Mouse (Mus musculus): Measurements from ENCODE around the gene Npy2r. TPM values are rescaled to one million over a fixed set of nuclear protein-coding genes. Genes with fewer than 3 reads are reported as not detected.

Npy2r gene
- polyA plus RNA-seq (2015; fragmentation: Nextera tagmentation; extraction: Ambion mirVana) = 0.98 and 1.6 TPM in 2 replicates

GRCm38 (mm10) chr3:82547908-82548721 is at the start of gene Npy2r:
Gene Npy2r (minus strand): TSS chr3:82548084.
- peak within 1 kb of the TSS; percentile 50 for H3K4me3 ChIP-seq (ENCODE audit: low read depth, low read length)
- H3K9ac ChIP-seq (ENCODE audit: low read depth, low read length) = peak within 1 kb of the TSS; percentile 58
- H3K36me3 ChIP-seq (ENCODE audit: control insufficient read depth, insufficient read depth, low read length) = no peaks in the 10 kb centered on the region
- no peaks in the 10 kb centered on the region for H3K9me3 ChIP-seq (replicated peaks; ENCODE audit: control insufficient read depth, low read length, poor library complexity, severe bottlenecking)
- H3K4me1 ChIP-seq (ENCODE audit: control insufficient read depth, insufficient read depth, low read length) = peaks cover 6% of the 10 kb centered on the region
- H3K27me3 ChIP-seq (ENCODE audit: control insufficient read depth, insufficient read depth, low read depth, low read length) = peaks cover 8% of the 10 kb centered on the region; the same call in 1 of the 2 replicates
- ATAC-seq = peak; percentile 71
- under 1% methylated on average over 32 of the region's 32 CpGs for WGBS
- peak within 1 kb of the TSS; percentile 92 for H3K4me2 ChIP-seq (ENCODE audit: low read length)
- no peak within 1 kb of the TSS for H3K27ac ChIP-seq (ENCODE audit: low read length)

- Histone ChIP-seq H3K4me2 (ENCODE audit: low read length) (no peak overlapping the region), H3K4me1 (ENCODE audit: control insufficient read depth, insufficient read depth, low read length) (no peaks in the 10 kb centered on the region; the same call in 1 of the 2 replicates), H3K36me3 (ENCODE audit: control insufficient read depth, insufficient read depth, low read length) (no peaks in the 10 kb centered on the region), H3K4me3 (ENCODE audit: low read depth, low read length) (no peak overlapping the region), H3K9me3 (replicated peaks; ENCODE audit: control insufficient read depth, low read length, poor library complexity, severe bottlenecking) (no peaks in the 10 kb centered on the region), H3K27me3 (ENCODE audit: control insufficient read depth, insufficient read depth, low read depth, low read length) (no peaks in the 10 kb centered on the region), H3K9ac (ENCODE audit: low read depth, low read length) (no peak overlapping the region), H3K27ac (ENCODE audit: low read length) (no peak overlapping the region)
- WGBS = 73% methylated on average over 3 of the region's 3 CpGs
- no peak for ATAC-seq
Measured at GRCm38 (mm10) chr3:82557786-82558185, 9.9 kb upstream of the Npy2r start.

- 84% methylated on average over 2 of the region's 2 CpGs for WGBS
- no peaks in the 10 kb centered on the region for H3K36me3 ChIP-seq (ENCODE audit: control insufficient read depth, insufficient read depth, low read length)
- no peak overlapping the region for H3K4me3 ChIP-seq (ENCODE audit: low read depth, low read length)
- no peak overlapping the region for H3K4me2 ChIP-seq (ENCODE audit: low read length)
- ATAC-seq = no peak
- H3K9ac ChIP-seq (ENCODE audit: low read depth, low read length) = no peak overlapping the region
- no peaks in the 10 kb centered on the region for H3K9me3 ChIP-seq (replicated peaks; ENCODE audit: control insufficient read depth, low read length, poor library complexity, severe bottlenecking)
- H3K27me3 ChIP-seq (ENCODE audit: control insufficient read depth, insufficient read depth, low read depth, low read length) = no peaks in the 10 kb centered on the region
- H3K4me1 ChIP-seq (ENCODE audit: control insufficient read depth, insufficient read depth, low read length) = no peaks in the 10 kb centered on the region; the same call in 1 of the 2 replicates
- H3K27ac ChIP-seq (ENCODE audit: low read length) = no peak overlapping the region
Measured at GRCm38 (mm10) chr3:82556311-82556828, 8.5 kb upstream of the Npy2r start.

GRCm38 (mm10) chr3:82549932-82550331 is 2.0 kb upstream of the Npy2r start:
- no peak for ATAC-seq
- whole genome bisulfite sequencing = 87% methylated on average over 5 of the region's 5 CpGs
- H3K9ac ChIP-seq (ENCODE audit: low read depth, low read length) = no peak overlapping the region

GRCm38 (mm10) chr3:82548753-82549152 is 869 bp upstream of the Npy2r start:
- H3K9ac ChIP-seq (ENCODE audit: low read depth, low read length) = peak overlapping the region; percentile 58
- 4% methylated on average over 9 of the region's 9 CpGs for WGBS
- peak; percentile 75 for ATAC-seq
- H3K4me3 ChIP-seq (ENCODE audit: low read depth, low read length) = peak overlapping the region; percentile 50
- H3K27me3 ChIP-seq (ENCODE audit: control insufficient read depth, insufficient read depth, low read depth, low read length) = peaks cover 8% of the 10 kb centered on the region; the same call in 1 of the 2 replicates
- peak overlapping the region; percentile 92 for H3K4me2 ChIP-seq (ENCODE audit: low read length)
- H3K27ac ChIP-seq (ENCODE audit: low read length) = no peak overlapping the region
- H3K4me1 ChIP-seq (ENCODE audit: control insufficient read depth, insufficient read depth, low read length) = peaks cover 6% of the 10 kb centered on the region
- no peaks in the 10 kb centered on the region for H3K36me3 ChIP-seq (ENCODE audit: control insufficient read depth, insufficient read depth, low read length)
- no peaks in the 10 kb centered on the region for H3K9me3 ChIP-seq (replicated peaks; ENCODE audit: control insufficient read depth, low read length, poor library complexity, severe bottlenecking)

More at GRCm38 (mm10) chr3:82549932-82550331, 2.0 kb upstream of the Npy2r start:
- no peaks in the 10 kb centered on the region for H3K9me3 ChIP-seq (replicated peaks; ENCODE audit: control insufficient read depth, low read length, poor library complexity, severe bottlenecking)
- H3K36me3 ChIP-seq (ENCODE audit: control insufficient read depth, insufficient read depth, low read length) = no peaks in the 10 kb centered on the region
- H3K4me1 ChIP-seq (ENCODE audit: control insufficient read depth, insufficient read depth, low read length) = peaks cover 6% of the 10 kb centered on the region
- no peak overlapping the region for H3K4me3 ChIP-seq (ENCODE audit: low read depth, low read length)
- H3K4me2 ChIP-seq (ENCODE audit: low read length) = no peak overlapping the region
- no peak overlapping the region for H3K27ac ChIP-seq (ENCODE audit: low read length)
- H3K27me3 ChIP-seq (ENCODE audit: control insufficient read depth, insufficient read depth, low read depth, low read length) = peaks cover 8% of the 10 kb centered on the region; the same call in 1 of the 2 replicates

GRCm38 (mm10) chr3:82541449-82541848 is 6.4 kb downstream of the Npy2r start:
- H3K27ac ChIP-seq (ENCODE audit: low read length) = no peak overlapping the region
- H3K36me3 ChIP-seq (ENCODE audit: control insufficient read depth, insufficient read depth, low read length) = no peaks in the 10 kb centered on the region
- H3K9ac ChIP-seq (ENCODE audit: low read depth, low read length) = no peak overlapping the region
- H3K27me3 ChIP-seq (ENCODE audit: control insufficient read depth, insufficient read depth, low read depth, low read length) = no peaks in the 10 kb centered on the region
- WGBS = 93% methylated on average over 2 of the region's 2 CpGs
- no peak overlapping the region for H3K4me3 ChIP-seq (ENCODE audit: low read depth, low read length)
- H3K4me1 ChIP-seq (ENCODE audit: control insufficient read depth, insufficient read depth, low read length) = no peaks in the 10 kb centered on the region
- ATAC-seq = no peak
- H3K9me3 ChIP-seq (replicated peaks; ENCODE audit: control insufficient read depth, low read length, poor library complexity, severe bottlenecking) = no peaks in the 10 kb centered on the region
- H3K4me2 ChIP-seq (ENCODE audit: low read length) = no peak overlapping the region

GRCm38 (mm10) chr3:82539951-82540350 is 7.9 kb downstream of the Npy2r start:
- Histone ChIP-seq H3K4me3 (ENCODE audit: low read depth, low read length) (no peak overlapping the region), H3K4me2 (ENCODE audit: low read length) (no peak overlapping the region), H3K9me3 (replicated peaks; ENCODE audit: control insufficient read depth, low read length, poor library complexity, severe bottlenecking) (no peaks in the 10 kb centered on the region), H3K27ac (ENCODE audit: low read length) (no peak overlapping the region), H3K4me1 (ENCODE audit: control insufficient read depth, insufficient read depth, low read length) (no peaks in the 10 kb centered on the region), H3K27me3 (ENCODE audit: control insufficient read depth, insufficient read depth, low read depth, low read length) (no peaks in the 10 kb centered on the region), H3K9ac (ENCODE audit: low read depth, low read length) (no peak overlapping the region), H3K36me3 (ENCODE audit: control insufficient read depth, insufficient read depth, low read length) (no peaks in the 10 kb centered on the region)
- no peak for ATAC-seq
- WGBS = 88% methylated on average over 5 of the region's 5 CpGs

- H3K4me2 ChIP-seq (ENCODE audit: low read length) = no peak overlapping the region
- 75% methylated on average over 1 of the region's 1 CpGs for WGBS
- no peak overlapping the region for H3K9ac ChIP-seq (ENCODE audit: low read depth, low read length)
- no peaks in the 10 kb centered on the region for H3K36me3 ChIP-seq (ENCODE audit: control insufficient read depth, insufficient read depth, low read length)
- no peak overlapping the region for H3K4me3 ChIP-seq (ENCODE audit: low read depth, low read length)
- H3K9me3 ChIP-seq (replicated peaks; ENCODE audit: control insufficient read depth, low read length, poor library complexity, severe bottlenecking) = no peaks in the 10 kb centered on the region
- no peak overlapping the region for H3K27ac ChIP-seq (ENCODE audit: low read length)
- no peak for ATAC-seq
- no peaks in the 10 kb centered on the region for H3K27me3 ChIP-seq (ENCODE audit: control insufficient read depth, insufficient read depth, low read depth, low read length)
- H3K4me1 ChIP-seq (ENCODE audit: control insufficient read depth, insufficient read depth, low read length) = no peaks in the 10 kb centered on the region
Measured at GRCm38 (mm10) chr3:82524792-82525191, 23.1 kb downstream of the Npy2r start.

- Histone ChIP-seq H3K4me1 (ENCODE audit: control insufficient read depth, insufficient read depth, low read length) (no peaks in the 10 kb centered on the region), H3K27ac (ENCODE audit: low read length) (no peak overlapping the region), H3K4me3 (ENCODE audit: low read depth, low read length) (no peak overlapping the region), H3K9me3 (replicated peaks; ENCODE audit: control insufficient read depth, low read length, poor library complexity, severe bottlenecking) (no peaks in the 10 kb centered on the region), H3K36me3 (ENCODE audit: control insufficient read depth, insufficient read depth, low read length) (no peaks in the 10 kb centered on the region), H3K9ac (ENCODE audit: low read depth, low read length) (no peak overlapping the region), H3K4me2 (ENCODE audit: low read length) (no peak overlapping the region), H3K27me3 (ENCODE audit: control insufficient read depth, insufficient read depth, low read depth, low read length) (no peaks in the 10 kb centered on the region)
- 91% methylated on average over 4 of the region's 4 CpGs for WGBS
- ATAC-seq = no peak
Measured at GRCm38 (mm10) chr3:82498006-82498405, 49.9 kb downstream of the Npy2r start.
